Mouse (Mus musculus) liver, adult 10 weeks (tissue): ENCODE results near the gene Kif26a. TPM values are rescaled to one million over a fixed set of nuclear protein-coding genes. Genes with fewer than 3 reads are reported as not detected.

ENCODE experiments used
- polyA plus RNA-seq: library from polyadenylated mRNA; stranded (reverse); fragments of 350-450 nt; fragmentation: Illumina TruSeq; extraction: RNeasy Lipid Tissue Mini Kit (QIAGEN cat#74804); gene quantifications from one replicate; pipeline ENCODE4 v1.2.3, GENCODE M21; 2014; ENCODE audit warnings: low read depth, low replicate concordance

The Kif26a gene
- 0.05 TPM for polyA plus RNA-seq

DNA sequence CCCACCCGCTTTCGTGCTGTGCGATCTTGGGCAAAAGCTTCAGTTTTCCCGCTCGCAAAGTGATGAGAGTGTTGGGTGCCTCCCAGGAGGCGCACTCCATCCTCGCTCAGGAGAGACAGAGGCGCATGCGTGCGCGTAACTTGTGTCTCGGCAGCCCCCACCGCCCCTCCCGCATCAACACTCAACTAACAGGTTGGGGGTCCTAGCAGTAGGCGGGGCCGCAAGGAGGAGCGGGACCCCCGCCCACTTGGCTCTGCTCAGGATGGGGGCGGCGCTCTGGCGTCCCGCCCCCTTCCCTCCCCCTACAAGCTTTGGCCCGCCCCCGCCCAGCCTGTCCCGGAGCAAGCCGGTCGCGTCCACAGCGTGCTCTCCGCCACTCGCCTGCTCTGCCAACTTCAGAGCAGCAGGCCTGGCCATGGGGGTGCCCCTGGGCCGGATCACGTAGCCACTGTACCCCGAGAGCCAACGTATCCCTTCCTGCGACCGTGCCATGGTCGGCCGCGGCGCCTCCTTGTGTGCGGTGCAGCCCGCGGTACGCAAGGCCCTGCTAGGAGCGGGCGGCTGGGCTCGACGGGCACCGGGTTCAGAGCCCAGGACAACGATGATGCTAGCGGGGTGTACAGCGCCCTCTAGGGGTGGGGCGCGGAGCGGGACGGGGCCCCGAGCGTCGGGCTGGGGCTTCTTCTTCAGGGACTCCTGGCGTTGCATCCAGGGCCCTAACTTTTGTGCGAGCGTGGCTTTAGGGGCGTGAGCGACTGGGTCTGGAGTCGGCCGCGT, at the start of gene Kif26a:
Gene Kif26a (plus strand): TSS at position 334 of the 777 bp plus-strand sequence.

DNA sequence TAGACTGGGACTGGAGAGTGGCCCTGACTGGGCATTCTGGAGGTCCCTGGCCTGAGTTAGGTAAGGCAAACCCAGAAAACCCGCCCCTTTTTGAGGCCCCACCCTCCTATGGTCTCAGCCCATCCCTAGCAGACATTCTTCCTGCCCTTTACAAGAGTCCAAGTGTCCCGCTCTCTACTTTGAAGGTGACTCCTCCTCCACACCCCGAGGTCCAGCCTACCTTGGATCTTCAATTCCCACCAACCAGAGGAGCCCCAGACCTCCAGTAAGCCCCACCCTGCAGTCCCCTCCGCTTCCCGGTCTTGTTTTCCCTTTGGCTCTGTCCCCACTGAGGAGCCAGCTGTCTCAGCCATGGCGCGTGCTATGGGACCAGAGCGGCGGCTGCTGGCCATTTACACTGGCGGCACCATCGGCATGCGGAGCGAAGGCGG, 39.5 kb upstream of the Kif26a start, which contains the start of gene Aspg:
Gene Aspg (plus strand): TSS at position 139 of the 431 bp plus-strand sequence.

Other genes with a start within 250 kb of the Kif26a start
- 2.1 TPM for gene Ppp1r13b, start 238.1 kb upstream of the Kif26a start, polyA plus RNA-seq
- 712 TPM for gene Atp5mpl, start 179.2 kb upstream of the Kif26a start, polyA plus RNA-seq
- gene Tdrd9, start 174.6 kb upstream of the Kif26a start, polyA plus RNA-seq, result not detected
- gene Rd3l, start 164.9 kb upstream of the Kif26a start, polyA plus RNA-seq, result not detected
- gene Aspg, start 39.5 kb upstream of the Kif26a start, polyA plus RNA-seq, result 12.8 TPM